Mouse (Mus musculus) stomach, embryonic 16.5 days (tissue): ENCODE data around the gene 0610009B22Rik. TPM values are rescaled to one million over a fixed set of nuclear protein-coding genes. Genes with fewer than 3 reads are reported as not detected.
"Not testable (repeated sequence)": the region's sequence is repeated elsewhere in the genome, so short reads cannot be mapped to it uniquely, and the experiment has no call there.

Experiments
- ATAC-seq: fragments of 200-750 bp; cut with Nextera tagmentation; 2 replicates; pipeline ENCODE4 v1.8.0; 2017; ENCODE audit warnings: moderate number of reproducible peaks, moderate TSS enrichment; ENCODE audit not compliant: insufficient read depth, low FRiP score
- H3K27ac ChIP-seq: fragments of 300-500 bp; sonication (generic); 2 replicates; pipeline ENCODE4 v1.5.1; 2014; ENCODE audit warnings: low read length
- H3K27me3 ChIP-seq: fragments of 300-500 bp; sonication (generic); 2 replicates; pipeline ENCODE4 v1.6.1; 2014; ENCODE audit warnings: low read length, control low read depth, mixed read lengths; ENCODE audit not compliant: control insufficient read depth, insufficient read depth
- H3K36me3 ChIP-seq: fragments of 300-500 bp; sonication (generic); 2 replicates; pipeline ENCODE4 v1.6.1; 2014; ENCODE audit warnings: low read length; ENCODE audit not compliant: control insufficient read depth, insufficient read depth
- H3K4me1 ChIP-seq: fragments of 300-500 bp; sonication (generic); 2 replicates; pipeline ENCODE4 v1.6.1; 2014; ENCODE audit warnings: low read length, control low read depth, mixed read lengths; ENCODE audit not compliant: control insufficient read depth, insufficient read depth
- H3K4me2 ChIP-seq: fragments of 300-500 bp; sonication (generic); 2 replicates; pipeline ENCODE4 v1.6.1; 2014; ENCODE audit warnings: low read depth, low read length, mixed read lengths
- H3K4me3 ChIP-seq: fragments of 300-500 bp; sonication (generic); replicated peaks from 2 replicates; pipeline ENCODE4 v1.5.1; 2014; ENCODE audit warnings: mild to moderate bottlenecking, low read length
- H3K9ac ChIP-seq: fragments of 300-500 bp; sonication (generic); 2 replicates; pipeline ENCODE4 v1.6.1; 2014; ENCODE audit warnings: low read length
- H3K9me3 ChIP-seq: fragments of 300-500 bp; sonication (generic); replicated peaks from 2 replicates; pipeline ENCODE4 v1.6.1; 2016; ENCODE audit warnings: low read length, control low read depth; ENCODE audit not compliant: control insufficient read depth
- WGBS: fragments of 180-500 bp; shearing (Covaris S2); extraction: QIAGEN DNeasy Blood & Tissue Kit; methylation state at CpG from one replicate; pipeline ENCODE4 v1.1.7; 2014; 5-methylcytosine and 5-hydroxymethylcytosine counted together
- polyA plus RNA-seq: library from polyadenylated mRNA; unstranded; fragments of >200 nt; fragmentation: Nextera tagmentation; extraction: Ambion mirVana; gene quantifications from 2 replicates; pipeline ENCODE4 v1.2.1, GENCODE M21; 2015

The 0610009B22Rik gene
- polyA plus RNA-seq, result 89.5 and 93.1 TPM in 2 replicates

DNA sequence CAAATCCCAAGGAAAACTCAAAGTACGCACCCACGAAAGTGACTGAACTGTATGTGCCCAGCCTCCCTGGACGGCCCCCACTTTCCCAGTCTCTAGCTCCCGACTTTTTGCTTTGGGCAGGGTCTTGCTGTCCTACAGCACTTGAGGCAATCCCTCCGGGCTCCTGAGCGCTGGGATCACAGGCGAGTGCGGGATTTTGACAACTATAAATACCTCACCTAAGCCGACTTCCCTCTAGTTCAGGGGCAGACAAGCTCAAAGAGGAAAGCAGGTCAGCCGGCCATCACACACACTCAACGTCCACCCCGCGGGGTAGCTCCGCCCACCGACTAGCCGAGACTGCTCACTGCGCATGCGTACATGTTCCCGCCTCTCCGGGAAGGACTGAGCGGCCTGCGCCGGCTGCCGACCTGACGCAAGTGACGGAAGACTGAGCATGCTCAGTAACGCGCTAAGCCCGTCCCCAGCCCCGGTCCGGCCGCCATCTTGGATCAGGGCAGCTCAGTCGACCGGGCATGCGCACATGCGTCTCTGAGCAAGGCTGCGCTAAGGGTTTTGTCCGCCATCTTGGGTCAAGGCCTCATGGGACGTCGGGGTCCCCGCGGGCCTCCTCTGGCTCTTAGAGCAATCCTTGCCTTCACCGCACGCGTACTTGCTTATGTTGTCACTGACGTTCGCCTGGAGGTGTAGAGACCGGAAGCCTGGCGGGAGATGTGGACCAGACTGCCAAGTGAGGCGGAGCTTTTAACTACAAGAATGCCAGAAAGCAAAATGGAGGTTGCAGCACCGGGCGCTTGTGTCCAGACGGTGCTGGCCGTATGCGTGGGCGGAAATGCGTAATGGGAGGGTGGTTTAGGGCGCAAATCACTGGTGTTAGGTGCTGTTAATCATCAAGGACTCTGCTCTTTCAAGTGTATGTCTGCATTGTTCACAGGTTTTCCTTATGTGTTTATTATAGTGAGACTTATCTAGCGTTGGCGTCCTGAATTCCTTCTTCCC, at the start of gene 0610009B22Rik:
0610009B22Rik (minus strand) TSS at position 545 of the 999 bp plus-strand sequence.
- Histone ChIP-seq H3K4me3 (peak within 1 kb of the TSS; percentile 74), H3K4me2 (peak within 1 kb of the TSS; percentile 91), H3K4me1 (peaks cover 9% of the 10 kb centered on the region; the same call in 1 of the 2 replicates), H3K9ac (peak within 1 kb of the TSS; percentile 88), H3K36me3 (0 out of 2 replicates have a peak, but pooled peaks cover 5% of the 10 kb centered on the region), H3K27ac (peak within 1 kb of the TSS; percentile 100), H3K9me3 (no peaks in the 10 kb centered on the region), H3K27me3 (no peaks in the 10 kb centered on the region)
- under 1% methylated on average over 60 of the region's 60 CpGs for WGBS
- ATAC-seq, result peak; percentile 99

DNA sequence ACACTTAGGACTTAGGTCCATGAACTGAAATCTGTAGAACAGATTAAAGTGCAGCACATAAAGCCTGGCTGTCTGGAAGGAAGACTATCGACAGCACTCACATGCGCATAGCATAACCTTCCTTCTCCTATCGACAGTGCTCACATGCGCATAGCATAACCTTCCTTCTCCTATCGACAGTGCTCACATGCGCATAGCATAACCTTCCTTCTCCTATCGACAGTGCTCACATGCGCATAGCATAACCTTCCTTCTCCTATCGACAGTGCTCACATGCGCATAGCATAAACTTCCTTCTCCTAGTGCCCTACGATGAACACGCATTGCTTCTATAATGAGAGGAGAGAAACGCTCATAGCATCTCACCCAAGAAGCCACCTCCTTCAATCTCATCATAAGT, 45.5 kb upstream of the 0610009B22Rik start:
- ATAC-seq, H3K4me3 ChIP-seq, H3K4me1 ChIP-seq, H3K27ac ChIP-seq, H3K27me3 ChIP-seq, H3K4me2 ChIP-seq, H3K9me3 ChIP-seq, H3K9ac ChIP-seq: not testable (repeated sequence)
- 95% methylated on average over 11 of the region's 13 CpGs for WGBS
- peaks cover 10% of the 10 kb centered on the region for H3K36me3 ChIP-seq

DNA sequence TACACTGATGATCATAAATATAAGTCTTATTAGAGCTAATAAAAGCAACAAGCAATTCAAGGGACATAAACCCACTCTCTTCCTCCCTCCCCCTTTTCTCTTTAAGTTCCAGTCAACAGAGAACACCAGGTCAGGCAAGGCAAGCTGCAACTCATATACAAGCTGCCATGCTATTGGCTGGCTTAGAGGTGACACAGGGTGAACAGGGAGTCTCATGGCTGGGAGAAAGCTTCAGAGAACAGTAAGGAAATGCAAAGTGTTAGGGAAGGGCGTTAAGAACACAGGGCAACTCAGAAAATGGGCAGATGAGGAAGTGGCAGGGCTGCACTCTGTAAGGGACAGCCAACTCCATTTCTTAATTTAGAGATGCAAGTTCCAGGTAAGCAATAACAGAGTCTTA, 44.2 kb upstream of the 0610009B22Rik start:
- Histone ChIP-seq H3K27ac (no peak overlapping the region), H3K27me3 (no peaks in the 10 kb centered on the region), H3K36me3 (peaks cover 12% of the 10 kb centered on the region), H3K4me3 (no peak overlapping the region), H3K9me3 (no peaks in the 10 kb centered on the region), H3K4me1 (no peaks in the 10 kb centered on the region), H3K4me2 (no peak overlapping the region), H3K9ac (no peak overlapping the region)
- 69% methylated on average over 1 of the region's 1 CpGs for WGBS
- no peak for ATAC-seq

DNA sequence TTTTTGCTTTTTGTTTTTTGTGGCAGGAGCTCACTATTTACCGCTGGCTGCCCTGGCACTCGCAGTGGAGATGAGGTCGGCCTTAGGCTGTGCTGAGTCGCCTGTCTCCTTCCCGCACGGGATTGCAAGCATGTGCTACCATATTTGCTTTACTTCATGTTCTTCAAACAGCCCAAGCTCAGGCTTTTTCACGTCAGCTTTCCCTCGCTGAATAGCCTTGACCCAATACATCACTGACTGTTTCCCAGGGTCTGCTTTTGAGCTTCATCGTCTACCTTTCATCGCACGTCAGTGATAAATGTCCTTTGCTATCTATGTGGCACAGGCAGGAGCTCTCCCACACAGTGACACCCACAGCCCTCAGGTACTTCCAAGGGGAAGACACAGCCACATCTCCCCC, 32.4 kb upstream of the 0610009B22Rik start:
- Histone ChIP-seq H3K4me2 (no peak overlapping the region), H3K36me3 (peaks cover 24% of the 10 kb centered on the region)
- 88% methylated on average over 11 of the region's 11 CpGs for WGBS

DNA sequence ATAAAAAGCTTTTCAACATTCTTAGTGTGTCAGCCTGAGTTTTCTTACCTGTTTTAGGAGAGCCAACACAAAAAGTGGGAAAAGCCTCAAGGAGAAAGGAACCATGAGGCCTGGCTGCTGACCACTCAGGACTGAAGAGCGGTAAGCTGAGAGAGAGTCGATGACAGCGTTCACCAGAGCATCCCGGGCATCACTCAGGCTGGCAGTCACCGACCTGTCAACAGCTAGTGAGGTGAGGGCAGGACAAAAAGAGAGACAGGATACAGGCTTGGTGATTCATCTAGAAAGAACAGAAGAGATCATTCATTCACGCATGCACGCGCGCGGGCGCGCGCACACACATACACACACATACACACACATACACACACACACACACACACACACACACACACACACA, 18.4 kb upstream of the 0610009B22Rik start:
- ATAC-seq, result no peak
- Histone ChIP-seq H3K27me3 (no peaks in the 10 kb centered on the region), H3K36me3 (peaks cover 17% of the 10 kb centered on the region), H3K27ac (no peak overlapping the region), H3K4me2 (no peak overlapping the region), H3K4me3 (no peak overlapping the region), H3K9ac (no peak overlapping the region), H3K9me3 (no peaks in the 10 kb centered on the region), H3K4me1 (no peaks in the 10 kb centered on the region)
- 96% methylated on average over 12 of the region's 13 CpGs for WGBS

More for the DNA sequence above, 32.4 kb upstream of the 0610009B22Rik start:
- Histone ChIP-seq H3K9ac (no peak overlapping the region), H3K27ac (no peak overlapping the region), H3K4me1 (no peaks in the 10 kb centered on the region), H3K4me3 (no peak overlapping the region), H3K27me3 (no peaks in the 10 kb centered on the region), H3K9me3 (no peaks in the 10 kb centered on the region)
- ATAC-seq, result no peak

DNA sequence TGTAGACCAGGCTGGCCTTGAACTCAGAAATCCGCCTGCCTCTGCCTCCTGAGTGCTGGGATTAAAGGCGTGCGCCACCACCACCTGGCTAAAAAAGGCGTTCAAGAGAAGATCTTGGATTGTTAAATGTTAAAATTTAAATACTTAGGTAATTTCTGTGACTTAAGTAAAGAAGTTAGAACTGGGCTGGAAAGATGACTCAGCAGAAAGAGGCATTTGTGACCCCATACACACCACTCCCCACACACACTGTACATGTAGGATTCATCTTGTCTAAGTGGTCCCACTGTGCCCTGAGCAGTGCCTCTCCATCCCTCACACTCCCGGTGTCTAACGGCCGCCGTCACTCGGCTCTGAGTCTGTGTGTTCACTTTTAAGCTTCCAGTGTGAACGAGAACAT, 17.8 kb upstream of the 0610009B22Rik start:
- WGBS, result 94% methylated on average over 10 of the region's 10 CpGs

DNA sequence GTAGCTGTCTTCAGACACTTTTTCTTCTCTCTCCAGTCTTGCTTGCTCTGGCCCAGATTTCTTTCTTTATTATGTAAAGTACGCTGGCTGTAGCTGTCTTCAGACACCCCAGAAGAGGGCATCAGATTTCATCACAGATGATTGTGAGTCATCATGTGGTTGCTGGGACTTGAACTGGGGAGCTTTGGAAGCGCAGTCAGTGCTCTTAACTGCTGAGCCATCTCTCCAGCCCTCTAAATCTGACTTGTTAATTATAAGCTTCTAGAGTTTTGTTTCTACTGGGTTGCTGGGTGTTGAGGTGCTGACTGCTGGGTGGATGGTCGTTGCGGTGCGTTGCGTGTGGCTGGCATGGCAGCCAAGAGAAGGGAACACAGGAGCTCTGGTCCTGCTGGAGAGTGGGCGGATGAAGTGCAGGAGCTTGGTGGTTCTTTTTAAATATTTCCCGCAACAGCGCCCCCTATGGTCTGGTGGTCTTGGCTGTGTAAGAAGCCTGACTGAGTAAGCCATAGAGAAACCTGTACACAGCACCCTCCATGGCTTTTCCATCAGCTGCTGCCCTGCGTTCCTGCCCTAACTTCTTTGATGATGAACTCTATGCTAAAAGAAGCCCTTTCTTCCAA, 14.8 kb upstream of the 0610009B22Rik start:
- Histone ChIP-seq H3K36me3 (peaks cover 17% of the 10 kb centered on the region), H3K9ac (no peak overlapping the region), H3K9me3 (no peaks in the 10 kb centered on the region), H3K4me2 (no peak overlapping the region), H3K4me1 (no peaks in the 10 kb centered on the region), H3K4me3 (no peak overlapping the region), H3K27ac (no peak overlapping the region), H3K27me3 (no peaks in the 10 kb centered on the region)
- ATAC-seq, result no peak
- 69% methylated on average over 10 of the region's 10 CpGs for WGBS

More for the DNA sequence above, 17.8 kb upstream of the 0610009B22Rik start:
- no peaks in the 10 kb centered on the region for H3K9me3 ChIP-seq
- H3K4me1 ChIP-seq, result no peaks in the 10 kb centered on the region
- H3K4me3 ChIP-seq, result no peak overlapping the region
- H3K4me2 ChIP-seq, result no peak overlapping the region
- no peak overlapping the region for H3K27ac ChIP-seq
- no peak overlapping the region for H3K9ac ChIP-seq
- peaks cover 13% of the 10 kb centered on the region for H3K36me3 ChIP-seq
- no peaks in the 10 kb centered on the region for H3K27me3 ChIP-seq
- ATAC-seq, result no peak

DNA sequence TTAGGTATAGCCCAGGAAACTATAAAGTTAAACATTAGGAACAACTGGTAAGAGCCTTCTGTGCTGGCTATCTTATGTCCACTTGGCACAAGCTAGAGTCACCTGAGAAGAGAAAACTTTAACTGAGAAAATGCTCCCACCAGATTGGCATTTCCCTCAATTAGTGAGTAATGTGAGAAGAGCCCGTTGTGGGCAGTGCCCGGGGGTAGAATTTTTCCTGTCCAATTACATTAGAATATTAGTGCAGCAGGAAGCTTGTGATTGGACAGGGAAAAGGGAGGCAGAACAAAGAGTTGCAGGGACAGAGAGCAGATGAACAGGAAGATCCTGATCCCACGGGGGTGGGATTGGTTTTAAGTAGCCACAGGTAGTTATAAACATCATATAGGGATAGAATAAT, 14.2 kb upstream of the 0610009B22Rik start:
- no peak for ATAC-seq
- WGBS, result 82% methylated on average over 3 of the region's 3 CpGs
- H3K36me3 ChIP-seq, result peaks cover 19% of the 10 kb centered on the region
- H3K4me2 ChIP-seq, result no peak overlapping the region
- H3K27ac ChIP-seq, result no peak overlapping the region
- no peaks in the 10 kb centered on the region for H3K4me1 ChIP-seq
- H3K4me3 ChIP-seq, result no peak overlapping the region
- H3K9ac ChIP-seq, result no peak overlapping the region
- H3K27me3 ChIP-seq, result no peaks in the 10 kb centered on the region
- no peaks in the 10 kb centered on the region for H3K9me3 ChIP-seq

DNA sequence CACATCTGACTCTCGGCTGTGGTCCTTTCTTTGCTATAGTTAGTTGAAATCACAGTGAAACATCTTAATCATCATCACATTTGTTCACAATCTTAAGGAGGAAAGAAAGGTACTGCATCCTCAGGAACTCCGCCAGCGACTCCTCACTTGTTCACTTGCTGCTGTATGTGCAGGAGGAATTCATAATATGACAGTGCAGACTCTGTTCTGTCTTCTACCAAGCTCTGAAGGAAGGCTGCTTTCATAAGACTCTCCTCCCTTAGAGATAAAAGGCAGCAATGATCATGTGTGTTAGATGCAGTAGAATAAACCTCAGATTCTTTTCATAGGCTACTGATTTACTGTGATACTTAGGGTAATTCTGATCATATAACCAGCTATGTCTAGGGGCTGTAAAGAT, 6.3 kb upstream of the 0610009B22Rik start:
- Histone ChIP-seq H3K9me3 (no peaks in the 10 kb centered on the region), H3K27ac (no peak overlapping the region), H3K4me2 (no peak overlapping the region), H3K36me3 (peaks cover 19% of the 10 kb centered on the region), H3K9ac (no peak overlapping the region), H3K4me3 (no peak overlapping the region), H3K27me3 (no peaks in the 10 kb centered on the region), H3K4me1 (no peaks in the 10 kb centered on the region)
- 96% methylated on average over 3 of the region's 3 CpGs for WGBS
- no peak for ATAC-seq
